Mouse (Mus musculus): ENCODE measurements around the gene Slc51a. TPM values are rescaled to one million over a fixed set of nuclear protein-coding genes. Genes with fewer than 3 reads are reported as not detected.
A peak's percentile ranks its signal among the peaks of the same experiment; 100 is the strongest.

Gene Slc51a
- not detected for total RNA-seq (2021)

GRCm38 (mm10) chr16:32487234-32488111 is at the start of gene Slc51a:
Gene Slc51a (minus strand): TSS chr16:32487879.
- no peak for DNase-seq

- no peak for DNase-seq
Measured at GRCm38 (mm10) chr16:32535157-32535751, 47.6 kb upstream of the Slc51a start.

GRCm38 (mm10) chr16:32532878-32533826 is 45.5 kb upstream of the Slc51a start:
- DNase-seq: no peak

- no peak for DNase-seq
Measured at GRCm38 (mm10) chr16:32526906-32527305, 39.2 kb upstream of the Slc51a start.

- DNase-seq: no peak
Measured at GRCm38 (mm10) chr16:32524244-32524615, 36.6 kb upstream of the Slc51a start.

- DNase-seq: no peak
Measured at GRCm38 (mm10) chr16:32523462-32524243, 36.0 kb upstream of the Slc51a start.

GRCm38 (mm10) chr16:32522578-32523194 is 35.0 kb upstream of the Slc51a start:
- no peak for DNase-seq

GRCm38 (mm10) chr16:32520372-32520748 is 32.7 kb upstream of the Slc51a start:
- DNase-seq: no peak

- DNase-seq: no peak
Measured at GRCm38 (mm10) chr16:32519656-32520371, 32.1 kb upstream of the Slc51a start.

GRCm38 (mm10) chr16:32517785-32518481 is 30.3 kb upstream of the Slc51a start:
- DNase-seq: no peak

GRCm38 (mm10) chr16:32516006-32516962 is 28.6 kb upstream of the Slc51a start:
- DNase-seq: peak; percentile 74

- no peak for DNase-seq
Measured at GRCm38 (mm10) chr16:32513948-32514347, 26.3 kb upstream of the Slc51a start.

- DNase-seq: no peak
Measured at GRCm38 (mm10) chr16:32513401-32513800, 25.7 kb upstream of the Slc51a start.

GRCm38 (mm10) chr16:32512921-32513320 is 25.2 kb upstream of the Slc51a start:
- no peak for DNase-seq

GRCm38 (mm10) chr16:32511827-32512490 is 24.3 kb upstream of the Slc51a start:
- no peak for DNase-seq

GRCm38 (mm10) chr16:32511338-32511734 is 23.7 kb upstream of the Slc51a start:
- no peak for DNase-seq

- no peak for DNase-seq
Measured at GRCm38 (mm10) chr16:32510399-32511337, 23.0 kb upstream of the Slc51a start.

Measured in layer of hippocampus, postnatal 36 days (tissue).